Mouse (Mus musculus): ENCODE data around the gene Palm2. TPM values are rescaled to one million over a fixed set of nuclear protein-coding genes. Genes with fewer than 3 reads are reported as not detected.

The Palm2 gene
- polyA plus RNA-seq, 1 experiment, result 0.05 TPM

DNA sequence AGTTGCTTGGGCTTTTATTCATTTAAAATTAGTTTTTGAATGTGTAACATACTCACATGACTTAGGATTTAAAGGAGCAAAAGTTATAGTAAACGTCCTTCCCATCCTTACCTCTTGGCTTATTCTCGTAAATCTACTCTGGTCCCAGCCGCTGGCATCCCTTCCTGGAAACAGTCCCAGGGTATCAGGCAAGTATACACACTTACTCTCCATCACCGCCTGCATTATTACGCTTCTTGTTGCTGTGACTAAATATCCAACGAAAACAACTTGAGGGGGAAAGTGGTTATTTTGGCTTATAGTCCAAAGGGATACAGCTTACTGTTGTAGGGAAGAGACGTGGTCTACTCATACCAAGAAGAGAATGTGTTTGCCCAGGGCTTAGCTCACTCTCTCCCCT, 113.7 kb downstream of the Palm2 start:
- 71% methylated on average over 7 of the region's 7 CpGs for WGBS
- TF ChIP-seq CTCF (conservative IDR thresholded peaks at IDR 0.05; ENCODE audit: insufficient read depth, insufficient read length, low read depth, low read length) (no peak), POLR2A (IDR thresholded peaks at IDR 0.05; ENCODE audit: low read depth, low read length) (no peak)
- no peak for DNase-seq
- Histone ChIP-seq H3K4me3 (ENCODE audit: insufficient read depth, low read depth, low read length) (no peak overlapping the region), H3K27me3 (replicated peaks; ENCODE audit: control insufficient read depth, insufficient read depth, low read length) (no peaks in the 10 kb centered on the region), H3K27ac (ENCODE audit: insufficient read depth, low read depth, low read length) (no peak overlapping the region), H3K4me1 (ENCODE audit: control insufficient read depth, insufficient read depth, low read length) (no peaks in the 10 kb centered on the region), H3K36me3 (ENCODE audit: control insufficient read depth, insufficient read depth, low read length) (no peaks in the 10 kb centered on the region)

DNA sequence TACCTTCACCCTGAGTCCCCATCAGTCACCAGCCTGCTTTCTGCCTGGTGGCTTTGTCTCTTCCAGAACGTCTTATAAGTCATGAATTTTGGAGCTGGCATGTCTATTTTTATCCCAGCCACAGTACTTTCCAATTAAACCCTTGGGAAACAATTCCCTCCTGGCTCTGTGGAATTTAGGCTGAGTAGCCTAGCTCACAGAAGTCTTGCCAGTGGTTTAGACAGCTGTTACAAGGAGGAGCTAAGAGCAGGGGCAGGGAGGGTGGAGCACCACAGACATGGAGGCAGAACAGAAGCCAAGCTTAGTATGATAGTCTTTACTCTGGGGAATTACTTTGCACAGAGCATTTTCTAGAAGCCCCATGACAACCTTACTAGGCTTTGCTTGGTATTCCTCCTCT, 116.2 kb downstream of the Palm2 start:
- no peak overlapping the region for H3K27ac ChIP-seq (ENCODE audit: insufficient read depth, low read depth, low read length)
- no peaks in the 10 kb centered on the region for H3K36me3 ChIP-seq (ENCODE audit: control insufficient read depth, insufficient read depth, low read length)
- no peak for DNase-seq
- no peaks in the 10 kb centered on the region for H3K27me3 ChIP-seq (replicated peaks; ENCODE audit: control insufficient read depth, insufficient read depth, low read length)
- H3K4me1 ChIP-seq (ENCODE audit: control insufficient read depth, insufficient read depth, low read length), result no peaks in the 10 kb centered on the region
- H3K4me3 ChIP-seq (ENCODE audit: insufficient read depth, low read depth, low read length), result no peak overlapping the region
- WGBS, result 15% methylated on average over 1 of the region's 1 CpGs
- no peak for TF ChIP-seq POLR2A (IDR thresholded peaks at IDR 0.05; ENCODE audit: low read depth, low read length)
- no peak for TF ChIP-seq CTCF (conservative IDR thresholded peaks at IDR 0.05; ENCODE audit: insufficient read depth, insufficient read length, low read depth, low read length)

DNA sequence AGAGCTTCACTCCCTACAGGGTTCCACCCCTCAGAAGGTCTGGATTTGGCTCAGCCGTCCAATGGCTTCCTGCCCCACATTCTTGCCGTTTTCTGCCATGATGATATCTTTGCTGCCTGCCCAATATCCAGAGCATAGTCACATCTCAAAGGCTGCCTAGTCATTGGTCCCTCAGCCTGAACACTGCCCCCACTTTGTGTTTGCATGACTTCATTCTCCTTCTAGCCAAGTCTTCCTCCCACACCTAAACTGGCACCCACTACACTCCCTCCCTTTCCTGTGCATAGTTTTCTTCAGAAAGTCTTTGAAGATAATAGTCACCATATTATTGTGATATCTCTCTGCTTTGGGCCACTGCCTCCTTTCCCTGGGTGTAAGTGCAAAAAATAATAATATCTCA, 123.1 kb downstream of the Palm2 start:
- no peak for DNase-seq
- Histone ChIP-seq H3K4me1 (ENCODE audit: control insufficient read depth, insufficient read depth, low read length) (no peaks in the 10 kb centered on the region), H3K36me3 (ENCODE audit: control insufficient read depth, insufficient read depth, low read length) (no peaks in the 10 kb centered on the region), H3K4me3 (ENCODE audit: insufficient read depth, low read depth, low read length) (no peak overlapping the region), H3K27me3 (replicated peaks; ENCODE audit: control insufficient read depth, insufficient read depth, low read length) (no peaks in the 10 kb centered on the region; the same call in 1 of the 2 replicates), H3K27ac (ENCODE audit: insufficient read depth, low read depth, low read length) (no peak overlapping the region)
- 67% methylated on average over 2 of the region's 2 CpGs for WGBS
- TF ChIP-seq POLR2A (IDR thresholded peaks at IDR 0.05; ENCODE audit: low read depth, low read length), result no peak
- TF ChIP-seq CTCF (conservative IDR thresholded peaks at IDR 0.05; ENCODE audit: insufficient read depth, insufficient read length, low read depth, low read length), result no peak

DNA sequence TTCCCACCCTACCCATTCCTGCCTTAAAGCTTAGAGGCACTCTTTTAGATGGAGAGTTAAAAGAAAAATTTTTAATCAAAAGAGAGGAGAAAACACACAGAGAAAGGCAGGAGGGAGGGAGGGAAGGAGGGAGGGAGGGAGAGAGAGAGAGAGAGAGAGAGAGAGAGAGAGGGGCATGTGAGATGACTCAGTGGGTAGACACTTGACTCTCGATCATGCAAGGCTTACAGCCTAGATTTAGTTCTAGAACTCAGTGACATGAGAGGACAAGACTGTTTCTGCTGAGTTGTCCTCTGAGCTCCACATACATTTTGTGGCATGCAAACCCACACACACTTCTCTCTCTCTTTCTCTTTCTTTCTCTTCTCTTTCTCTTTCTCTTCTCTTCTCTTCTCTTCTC, 125.4 kb downstream of the Palm2 start:
- no peak for DNase-seq
- no peak for TF ChIP-seq POLR2A (IDR thresholded peaks at IDR 0.05; ENCODE audit: low read depth, low read length)
- no peak for TF ChIP-seq CTCF (conservative IDR thresholded peaks at IDR 0.05; ENCODE audit: insufficient read depth, insufficient read length, low read depth, low read length)
- Histone ChIP-seq H3K4me1 (ENCODE audit: control insufficient read depth, insufficient read depth, low read length) (no peaks in the 10 kb centered on the region), H3K27me3 (replicated peaks; ENCODE audit: control insufficient read depth, insufficient read depth, low read length) (no peaks in the 10 kb centered on the region; the same call in 1 of the 2 replicates), H3K27ac (ENCODE audit: insufficient read depth, low read depth, low read length) (no peak overlapping the region), H3K36me3 (ENCODE audit: control insufficient read depth, insufficient read depth, low read length) (no peaks in the 10 kb centered on the region), H3K4me3 (ENCODE audit: insufficient read depth, low read depth, low read length) (no peak overlapping the region)
- WGBS, result 68% methylated on average over 1 of the region's 1 CpGs

DNA sequence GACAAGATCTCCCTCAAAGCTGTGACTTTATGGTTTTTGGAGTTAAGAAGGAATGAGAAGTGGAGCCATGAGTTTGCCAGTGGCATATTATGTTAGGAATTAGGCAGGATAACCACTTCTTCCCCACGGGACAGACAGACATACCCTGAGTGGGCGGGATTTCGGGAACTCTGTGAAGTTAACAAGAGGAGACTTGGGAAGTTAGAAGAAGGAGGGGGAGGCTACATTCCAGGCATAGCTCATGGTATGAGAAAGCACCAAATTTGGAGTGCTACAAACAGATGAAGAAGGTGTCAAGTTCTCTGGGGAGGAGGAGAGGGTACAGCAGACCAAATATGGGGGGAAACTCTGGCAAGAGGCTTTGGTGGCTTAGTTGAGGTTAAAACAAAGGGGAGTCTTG, 126.0 kb downstream of the Palm2 start:
- Histone ChIP-seq H3K27me3 (replicated peaks; ENCODE audit: control insufficient read depth, insufficient read depth, low read length) (no peaks in the 10 kb centered on the region; the same call in 1 of the 2 replicates), H3K4me1 (ENCODE audit: control insufficient read depth, insufficient read depth, low read length) (no peaks in the 10 kb centered on the region), H3K4me3 (ENCODE audit: insufficient read depth, low read depth, low read length) (no peak overlapping the region), H3K27ac (ENCODE audit: insufficient read depth, low read depth, low read length) (no peak overlapping the region), H3K36me3 (ENCODE audit: control insufficient read depth, insufficient read depth, low read length) (no peaks in the 10 kb centered on the region)
- peak; percentile 13 for DNase-seq
- 37% methylated on average over 3 of the region's 3 CpGs for WGBS
- TF ChIP-seq POLR2A (IDR thresholded peaks at IDR 0.05; ENCODE audit: low read depth, low read length) (no peak), CTCF (conservative IDR thresholded peaks at IDR 0.05; ENCODE audit: insufficient read depth, insufficient read length, low read depth, low read length) (no peak)

DNA sequence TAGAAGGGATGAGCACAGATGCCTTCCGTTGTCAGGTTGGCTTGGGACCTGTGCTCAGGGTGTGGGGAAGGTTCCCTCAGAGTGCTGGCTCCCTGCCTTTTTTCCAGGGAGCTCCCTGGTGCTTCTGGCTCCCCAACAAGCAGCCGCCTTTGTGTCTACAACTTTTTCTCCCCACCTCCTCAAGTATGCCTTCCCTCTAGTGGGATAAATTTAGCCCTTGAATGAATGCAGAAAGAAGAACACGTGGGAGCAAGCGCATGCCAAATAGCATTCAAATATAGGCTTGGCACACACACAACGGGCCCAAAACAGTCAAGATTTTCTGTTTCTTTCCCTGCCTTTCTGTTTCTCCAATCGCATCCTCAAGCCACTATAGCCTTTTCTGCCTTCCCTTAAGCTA, 127.0 kb downstream of the Palm2 start:
- no peaks in the 10 kb centered on the region; the same call in 1 of the 2 replicates for H3K27me3 ChIP-seq (replicated peaks; ENCODE audit: control insufficient read depth, insufficient read depth, low read length)
- H3K36me3 ChIP-seq (ENCODE audit: control insufficient read depth, insufficient read depth, low read length), result no peaks in the 10 kb centered on the region
- H3K4me1 ChIP-seq (ENCODE audit: control insufficient read depth, insufficient read depth, low read length), result no peaks in the 10 kb centered on the region
- H3K27ac ChIP-seq (ENCODE audit: insufficient read depth, low read depth, low read length), result no peak overlapping the region
- no peak for TF ChIP-seq POLR2A (IDR thresholded peaks at IDR 0.05; ENCODE audit: low read depth, low read length)
- TF ChIP-seq CTCF (conservative IDR thresholded peaks at IDR 0.05; ENCODE audit: insufficient read depth, insufficient read length, low read depth, low read length), result no peak
- no peak overlapping the region for H3K4me3 ChIP-seq (ENCODE audit: insufficient read depth, low read depth, low read length)
- WGBS, result 82% methylated on average over 6 of the region's 6 CpGs
- no peak for DNase-seq

DNA sequence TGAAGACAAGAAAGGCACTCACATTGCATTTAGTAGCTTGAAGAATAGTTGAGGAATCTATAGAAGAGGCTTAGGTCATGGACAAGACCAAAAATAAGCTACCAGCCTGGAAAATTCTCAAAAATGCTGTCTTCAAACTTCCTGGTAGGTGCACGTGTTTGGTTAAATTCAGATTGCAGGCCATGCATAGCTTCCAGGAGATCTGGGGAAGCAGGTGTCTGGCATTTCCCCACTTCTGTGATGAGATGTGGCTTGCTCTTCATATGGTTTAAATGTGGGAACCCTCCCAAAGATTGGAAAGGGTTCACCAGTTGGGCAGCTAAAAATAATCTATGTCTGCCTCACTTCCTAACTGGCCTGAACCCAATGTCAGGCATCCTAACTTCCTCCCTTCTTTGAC, 131.2 kb downstream of the Palm2 start:
- no peaks in the 10 kb centered on the region for H3K27me3 ChIP-seq (replicated peaks; ENCODE audit: control insufficient read depth, insufficient read depth, low read length)
- no peak for DNase-seq
- TF ChIP-seq POLR2A (IDR thresholded peaks at IDR 0.05; ENCODE audit: low read depth, low read length), result no peak
- TF ChIP-seq CTCF (conservative IDR thresholded peaks at IDR 0.05; ENCODE audit: insufficient read depth, insufficient read length, low read depth, low read length), result no peak
- H3K36me3 ChIP-seq (ENCODE audit: control insufficient read depth, insufficient read depth, low read length), result no peaks in the 10 kb centered on the region
- no peaks in the 10 kb centered on the region for H3K4me1 ChIP-seq (ENCODE audit: control insufficient read depth, insufficient read depth, low read length)
- no peak overlapping the region for H3K4me3 ChIP-seq (ENCODE audit: insufficient read depth, low read depth, low read length)
- H3K27ac ChIP-seq (ENCODE audit: insufficient read depth, low read depth, low read length), result no peak overlapping the region
- 87% methylated on average over 1 of the region's 1 CpGs for WGBS

DNA sequence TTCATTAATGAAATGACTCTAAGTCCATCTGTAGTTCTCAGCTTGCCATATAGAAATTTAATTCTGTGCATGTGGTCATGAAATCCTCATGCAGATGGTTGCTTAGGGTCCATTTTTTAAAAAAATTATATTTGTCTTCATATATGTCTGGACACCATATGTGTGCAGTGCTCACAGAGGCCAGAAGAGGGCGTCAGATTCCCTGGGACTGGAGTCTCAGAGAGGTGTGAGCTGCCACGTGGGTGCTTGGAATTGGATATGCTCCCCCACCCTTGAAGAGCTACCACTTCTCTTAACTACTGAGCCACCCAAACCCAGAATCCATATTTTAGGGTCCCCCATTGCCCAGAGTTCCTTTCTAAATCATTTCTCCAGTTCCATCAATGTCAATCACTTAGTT, 131.8 kb downstream of the Palm2 start:
- H3K36me3 ChIP-seq (ENCODE audit: control insufficient read depth, insufficient read depth, low read length), result no peaks in the 10 kb centered on the region
- no peaks in the 10 kb centered on the region for H3K27me3 ChIP-seq (replicated peaks; ENCODE audit: control insufficient read depth, insufficient read depth, low read length)
- DNase-seq, result no peak
- 61% methylated on average over 2 of the region's 2 CpGs for WGBS
- no peak overlapping the region for H3K27ac ChIP-seq (ENCODE audit: insufficient read depth, low read depth, low read length)
- H3K4me3 ChIP-seq (ENCODE audit: insufficient read depth, low read depth, low read length), result no peak overlapping the region
- TF ChIP-seq CTCF (conservative IDR thresholded peaks at IDR 0.05; ENCODE audit: insufficient read depth, insufficient read length, low read depth, low read length) (no peak), POLR2A (IDR thresholded peaks at IDR 0.05; ENCODE audit: low read depth, low read length) (no peak)
- no peaks in the 10 kb centered on the region for H3K4me1 ChIP-seq (ENCODE audit: control insufficient read depth, insufficient read depth, low read length)
